Mouse (Mus musculus): ENCODE data around the gene Wdr75. TPM values are rescaled to one million over a fixed set of nuclear protein-coding genes. Genes with fewer than 3 reads are reported as not detected.

Gene Wdr75
- total RNA-seq, 2 experiments from 2014 or later, result 17.3 to 17.7 TPM

DNA sequence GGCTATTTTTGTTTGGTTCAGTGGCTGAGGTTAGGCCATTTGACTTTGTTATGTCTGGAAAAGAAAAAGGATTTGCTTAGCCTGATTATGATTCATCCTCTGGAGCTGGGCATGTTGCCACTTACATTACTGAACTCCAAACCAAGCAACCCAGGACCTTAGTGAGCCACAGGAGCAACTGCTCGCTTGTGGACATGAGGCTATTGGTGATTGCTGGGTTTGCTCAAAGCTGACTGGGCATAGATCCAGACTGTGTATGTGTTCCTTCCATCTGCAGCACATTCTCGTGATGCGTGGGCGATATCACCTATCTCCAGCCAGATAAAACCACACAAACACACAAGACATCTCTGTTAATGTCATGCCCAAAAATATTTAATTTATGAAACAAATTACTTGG is 42.8 kb downstream of the Wdr75 start:
- DNase-seq, result peak; percentile 81 to 89

DNA sequence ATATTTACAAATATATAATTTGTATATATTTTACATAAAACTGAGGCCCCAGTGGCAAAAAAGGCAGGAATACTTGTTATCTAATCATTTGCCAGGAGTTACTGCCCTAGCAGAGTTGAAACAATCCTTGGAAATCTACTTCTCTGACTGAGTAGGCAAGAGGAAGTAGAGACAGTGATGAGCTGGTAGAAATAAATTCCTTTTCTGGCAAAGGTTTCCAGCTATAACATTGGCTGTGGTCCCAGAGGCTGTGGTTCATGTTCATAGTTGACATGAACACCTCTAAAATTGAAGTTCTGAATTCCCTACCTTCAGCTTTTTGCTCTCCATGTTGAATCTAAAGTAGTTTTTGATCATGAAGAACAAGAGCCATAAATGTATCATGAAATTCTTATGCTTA is 43.3 kb downstream of the Wdr75 start:
- no peak for DNase-seq

- no peak for DNase-seq
These were observed 50.5 kb downstream of the Wdr75 start for GRCm38 (mm10) chr1:45845466-45845865.

GRCm38 (mm10) chr1:45858038-45858437 is 63.1 kb downstream of the Wdr75 start:
- DNase-seq, result no peak

DNA sequence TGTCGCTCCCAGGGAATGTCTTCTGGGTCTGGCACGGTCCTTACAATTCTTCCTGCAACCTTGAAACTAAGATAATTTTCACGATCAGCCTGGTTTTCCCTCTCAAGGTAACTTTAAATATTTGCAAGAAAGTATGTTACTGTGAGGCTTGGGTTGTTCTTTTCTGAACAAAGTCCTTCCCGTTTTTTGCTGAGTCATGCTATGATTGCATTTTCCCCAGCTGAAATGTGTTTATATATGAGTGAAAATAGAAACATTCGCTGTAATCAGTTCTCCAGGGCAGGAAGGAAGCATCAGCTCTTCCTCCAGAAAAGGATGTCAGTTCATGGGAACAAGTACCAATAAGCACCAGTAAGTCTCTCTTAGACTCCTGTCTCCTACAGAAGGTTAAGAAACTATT is 65.4 kb downstream of the Wdr75 start:
- peak; percentile 43 to 46 for DNase-seq

DNA sequence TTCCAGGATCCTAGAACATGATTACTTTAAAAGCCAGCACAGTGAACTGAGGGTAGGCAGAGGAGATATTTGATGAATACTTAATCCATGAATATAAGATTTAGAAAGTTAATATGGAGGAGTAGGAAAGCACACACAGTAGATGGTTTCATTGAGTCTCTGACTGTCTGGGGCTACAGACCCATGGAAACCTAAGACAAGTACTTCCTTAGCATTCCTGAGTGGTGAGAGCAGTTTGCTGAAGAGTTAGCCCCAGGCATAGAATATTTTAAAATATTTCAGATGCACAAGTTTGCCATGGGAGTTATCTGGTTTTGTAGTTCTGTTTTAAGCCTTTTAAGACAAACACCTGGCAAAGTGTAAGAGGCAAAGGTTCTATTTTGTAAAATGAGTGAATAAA is 66.2 kb downstream of the Wdr75 start:
- no peak for DNase-seq

GRCm38 (mm10) chr1:45863641-45864040 is 68.7 kb downstream of the Wdr75 start:
- DNase-seq, result no peak

- peak; percentile 62 to 69 for DNase-seq
These were observed 69.6 kb downstream of the Wdr75 start for GRCm38 (mm10) chr1:45864564-45865014.

DNA sequence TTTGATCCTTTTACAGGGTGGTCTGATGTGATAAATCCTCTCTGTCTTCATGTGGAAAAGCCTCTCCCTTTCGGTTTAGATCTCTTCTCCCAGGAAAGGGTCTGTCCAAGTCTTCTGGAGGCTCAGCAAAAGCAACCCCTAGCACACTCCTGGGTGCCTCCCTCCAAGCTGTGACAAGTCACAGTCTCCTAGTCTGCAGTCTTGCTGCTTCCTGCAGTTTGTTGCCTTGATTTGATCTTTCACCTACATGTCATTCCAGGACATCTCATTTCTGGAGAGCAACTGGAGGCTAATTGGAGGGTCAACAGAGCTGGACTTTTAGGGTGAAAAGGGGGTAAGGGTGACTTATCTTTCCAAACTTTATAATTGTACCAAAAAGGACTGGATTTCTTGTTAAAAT is 70.3 kb downstream of the Wdr75 start:
- DNase-seq, result peak in 1 of 2 experiments; percentile 35

- DNase-seq, result peak in 1 of 2 experiments; percentile 27
These were observed 70.8 kb downstream of the Wdr75 start for GRCm38 (mm10) chr1:45865727-45866126.

DNA sequence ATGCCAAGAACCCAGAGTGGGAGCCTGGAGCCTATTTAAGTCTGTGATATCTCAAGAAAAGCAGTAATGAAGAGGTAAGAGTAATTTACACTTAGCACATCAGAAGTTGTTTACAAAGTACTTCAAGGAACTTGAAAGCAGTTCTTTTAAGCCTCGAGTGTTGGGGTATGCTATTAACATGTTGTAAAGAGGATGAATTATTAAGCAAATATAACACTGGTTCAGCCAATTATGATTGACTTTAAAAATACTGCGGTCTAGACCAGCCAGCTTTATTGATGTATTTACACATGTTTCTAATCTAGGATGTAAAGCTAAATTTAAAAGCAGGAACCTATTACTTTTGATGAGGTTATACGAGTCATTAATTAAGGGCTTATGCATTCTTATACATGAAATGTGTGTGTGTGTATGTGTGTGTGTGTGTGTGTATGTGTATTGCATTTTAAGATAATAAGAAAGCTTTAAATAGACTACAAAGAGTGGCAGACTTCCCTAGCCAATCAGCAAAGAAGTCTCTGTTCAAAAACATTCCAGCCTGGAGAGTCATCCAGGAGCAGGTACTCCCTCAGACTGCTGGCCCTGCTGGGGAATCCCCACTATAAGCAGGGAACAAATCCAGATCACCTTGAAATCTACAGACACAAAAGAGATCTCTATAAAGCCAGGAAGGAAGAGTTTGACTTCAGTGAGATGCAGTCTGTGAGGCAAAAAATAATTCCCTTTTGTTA is 71.5 kb downstream of the Wdr75 start:
- DNase-seq, result no peak

- DNase-seq, result no peak
These were observed 73.1 kb downstream of the Wdr75 start for GRCm38 (mm10) chr1:45868050-45868449.

GRCm38 (mm10) chr1:45868479-45869137 is 73.6 kb downstream of the Wdr75 start:
- peak in 1 of 2 experiments; percentile 22 for DNase-seq

Other genes with a start within 250 kb of the Wdr75 start
- gene Gm5269, start 95.1 kb downstream of the Wdr75 start, total RNA-seq (2021), result not detected
- gene Slc40a1, start 131.4 kb downstream of the Wdr75 start, total RNA-seq (2021), result 10 to 100 TPM; 24.0 to 27.1 TPM